Mouse (Mus musculus): ENCODE results near the gene Slc36a3. TPM values are rescaled to one million over a fixed set of nuclear protein-coding genes. Genes with fewer than 3 reads are reported as not detected.

Slc36a3 gene
- total RNA-seq, 1 experiment = not detected

- Histone ChIP-seq H3K4me1 (ENCODE audit: control insufficient read depth in 2 of 2, insufficient read depth in 2 of 2, low read length in 2 of 2, poor library complexity in 1 of 2) (peaks cover 3 to 8% of the 10 kb centered on the region in 2 experiments; a peak in 2 of 4 replicates), H3K9ac (ENCODE audit: insufficient read depth, low read depth, low read length, poor library complexity, severe bottlenecking) (no peak overlapping the region), H3K9me3 (ENCODE audit: control insufficient read depth, insufficient read depth, low read depth, low read length) (no peaks in the 10 kb centered on the region), H3K27ac (ENCODE audit: insufficient read depth, low read depth, low read length, poor library complexity, severe bottlenecking) (no peak overlapping the region), H3K36me3 (ENCODE audit: control insufficient read depth, insufficient read depth, low read length, poor library complexity, severe bottlenecking) (no peaks in the 10 kb centered on the region), H3K4me3 (ENCODE audit: insufficient read depth in 1 of 2, low read depth in 1 of 2, low read length in 2 of 2, poor library complexity in 1 of 2, severe bottlenecking in 1 of 2) (no peak overlapping the region)
- TF ChIP-seq HCFC1 (IDR thresholded peaks at IDR 0.05; ENCODE audit: borderline replicate concordance, insufficient read depth, low read length) (no peak), ZC3H11A (IDR thresholded peaks at IDR 0.05; ENCODE audit: borderline replicate concordance, low read depth, low read length) (no peak)
- no peak for DNase-seq (ENCODE audit: low read depth, low spot score)
- in situ Hi-C loops (cut with MboI; ENCODE audit: low sequenced_read_pairs in 2 of 2, unreplicated experiment in 2 of 2) = no loop called here
These were observed 4.7 kb downstream of the Slc36a3 start for GRCm38 (mm10) chr11:55146855-55147254.

- TF ChIP-seq HCFC1 (IDR thresholded peaks at IDR 0.05; ENCODE audit: borderline replicate concordance, insufficient read depth, low read length) (no peak), MAFK (IDR thresholded peaks at IDR 0.05; ENCODE audit: insufficient read depth, low read depth, low read length) (no peak), CHD2 (IDR thresholded peaks at IDR 0.05; ENCODE audit: low read depth, low read length) (no peak), ZNF384 (IDR thresholded peaks at IDR 0.05; ENCODE audit: low read depth, low read length) (no peak), ZC3H11A (IDR thresholded peaks at IDR 0.05; ENCODE audit: borderline replicate concordance, low read depth, low read length) (no peak)
- H3K27ac ChIP-seq (ENCODE audit: insufficient read depth, low read depth, low read length, poor library complexity, severe bottlenecking) = no peak overlapping the region
- no peak overlapping the region for H3K4me3 ChIP-seq (ENCODE audit: insufficient read depth in 1 of 2, low read depth in 1 of 2, low read length in 2 of 2, poor library complexity in 1 of 2, severe bottlenecking in 1 of 2)
- in situ Hi-C loops (cut with MboI; ENCODE audit: low sequenced_read_pairs in 2 of 2, unreplicated experiment in 2 of 2) = no loop called here
- H3K36me3 ChIP-seq (ENCODE audit: control insufficient read depth, insufficient read depth, low read length, poor library complexity, severe bottlenecking) = no peaks in the 10 kb centered on the region
- no peaks in the 10 kb centered on the region for H3K9me3 ChIP-seq (ENCODE audit: control insufficient read depth, insufficient read depth, low read depth, low read length)
- no peak for DNase-seq (ENCODE audit: low read depth, low spot score)
- no peak overlapping the region for H3K9ac ChIP-seq (ENCODE audit: insufficient read depth, low read depth, low read length, poor library complexity, severe bottlenecking)
- peaks cover 3 to 8% of the 10 kb centered on the region in 2 experiments; a peak in 2 of 4 replicates for H3K4me1 ChIP-seq (ENCODE audit: control insufficient read depth in 2 of 2, insufficient read depth in 2 of 2, low read length in 2 of 2, poor library complexity in 1 of 2)
These were observed 7.5 kb downstream of the Slc36a3 start for GRCm38 (mm10) chr11:55144011-55144410.

- no peak for DNase-seq (ENCODE audit: low read depth, low spot score)
- Histone ChIP-seq H3K4me1 (ENCODE audit: control insufficient read depth in 2 of 2, insufficient read depth in 2 of 2, low read length in 2 of 2, poor library complexity in 1 of 2) (peaks cover 2 to 10% of the 10 kb centered on the region in 2 experiments; a peak in 1 of 4 replicates), H3K9ac (ENCODE audit: insufficient read depth, low read depth, low read length, poor library complexity, severe bottlenecking) (no peak overlapping the region), H3K27ac (ENCODE audit: insufficient read depth, low read depth, low read length, poor library complexity, severe bottlenecking) (no peak overlapping the region), H3K4me3 (ENCODE audit: insufficient read depth in 1 of 2, low read depth in 1 of 2, low read length in 2 of 2, poor library complexity in 1 of 2, severe bottlenecking in 1 of 2) (no peak overlapping the region), H3K9me3 (ENCODE audit: control insufficient read depth, insufficient read depth, low read depth, low read length) (no peaks in the 10 kb centered on the region), H3K36me3 (ENCODE audit: control insufficient read depth, insufficient read depth, low read length, poor library complexity, severe bottlenecking) (no peaks in the 10 kb centered on the region)
- TF ChIP-seq HCFC1 (IDR thresholded peaks at IDR 0.05; ENCODE audit: borderline replicate concordance, insufficient read depth, low read length) = no peak
- no peak for TF ChIP-seq ZC3H11A (IDR thresholded peaks at IDR 0.05; ENCODE audit: borderline replicate concordance, low read depth, low read length)
- TF ChIP-seq CHD2 (IDR thresholded peaks at IDR 0.05; ENCODE audit: low read depth, low read length) = no peak
- no peak for TF ChIP-seq MAFK (IDR thresholded peaks at IDR 0.05; ENCODE audit: insufficient read depth, low read depth, low read length)
- TF ChIP-seq ZNF384 (IDR thresholded peaks at IDR 0.05; ENCODE audit: low read depth, low read length) = no peak
- in situ Hi-C loops (cut with MboI; ENCODE audit: low sequenced_read_pairs in 2 of 2, unreplicated experiment in 2 of 2) = no loop called here
These were observed 10.0 kb downstream of the Slc36a3 start for GRCm38 (mm10) chr11:55141502-55141901.

- TF ChIP-seq MAFK (IDR thresholded peaks at IDR 0.05; ENCODE audit: insufficient read depth, low read depth, low read length) = no peak
- no peak for TF ChIP-seq ZNF384 (IDR thresholded peaks at IDR 0.05; ENCODE audit: low read depth, low read length)
- no peak for TF ChIP-seq ZC3H11A (IDR thresholded peaks at IDR 0.05; ENCODE audit: borderline replicate concordance, low read depth, low read length)
- Histone ChIP-seq H3K4me1 (ENCODE audit: control insufficient read depth in 2 of 2, insufficient read depth in 2 of 2, low read length in 2 of 2, poor library complexity in 1 of 2) (peaks cover 4 to 11% of the 10 kb centered on the region in 2 experiments; a peak in 1 of 4 replicates), H3K36me3 (ENCODE audit: control insufficient read depth, insufficient read depth, low read length, poor library complexity, severe bottlenecking) (no peaks in the 10 kb centered on the region), H3K9me3 (ENCODE audit: control insufficient read depth, insufficient read depth, low read depth, low read length) (no peaks in the 10 kb centered on the region), H3K9ac (ENCODE audit: insufficient read depth, low read depth, low read length, poor library complexity, severe bottlenecking) (no peak overlapping the region), H3K4me3 (ENCODE audit: insufficient read depth in 1 of 2, low read depth in 1 of 2, low read length in 2 of 2, poor library complexity in 1 of 2, severe bottlenecking in 1 of 2) (no peak overlapping the region), H3K27ac (ENCODE audit: insufficient read depth, low read depth, low read length, poor library complexity, severe bottlenecking) (no peak overlapping the region)
- in situ Hi-C loops (cut with MboI; ENCODE audit: low sequenced_read_pairs in 2 of 2, unreplicated experiment in 2 of 2) = no loop called here
- no peak for DNase-seq (ENCODE audit: low read depth, low spot score)
These were observed 13.9 kb downstream of the Slc36a3 start for GRCm38 (mm10) chr11:55137646-55138045.

Measured in ES-E14 (cell line).